Comparison of ENCODE assay signal across 8 mouse cellular contexts in genomic region chr4:132048995-132049404, GRCm38 (mm10). TPM values are rescaled to one million over a fixed set of nuclear protein-coding genes. Genes with fewer than 3 reads are reported as not detected.
DNase-seq lines count a peak whose midpoint lies in the region; ATAC-seq lines count a peak whose summit lies in the region.

No protein-coding gene starts in this region.

- H3K4me1 ChIP-seq in megakaryocyte, embryonic 14.5 days = peaks cover 83% of the 10 kb centered on the region

- ATAC-seq in inflammation-experienced regulatory T-cells, adult 6 months = peak; percentile 87

- DNase-seq in adrenal gland, adult 18-20 months (ENCODE audit: low spot score in 2 of 2) = peak; percentile 73 to 76
- DNase-seq in embryo, embryonic 11 days = peak; percentile 98
- peak; percentile 91 for DNase-seq in gastrocnemius, postnatal 25 days
- peak; percentile 79 to 84 for DNase-seq in left cerebral cortex, adult 9 months (ENCODE audit: low spot score in 2 of 2)
- DNase-seq in right cerebral cortex, postnatal 10 days (ENCODE audit: low spot score in 2 of 2) = peak; percentile 95 to 97
- peak; percentile 88 for DNase-seq in urinary bladder, postnatal 14 days (ENCODE audit: low spot score)

- H3K36me3 ChIP-seq in megakaryocyte, embryonic 14.5 days (replicated peaks; ENCODE audit: low read length) = peaks cover 63% of the 10 kb centered on the region

- H3K4me3 ChIP-seq in megakaryocyte, embryonic 14.5 days (replicated peaks) = peak overlapping the region; percentile 91

- no peaks in the 10 kb centered on the region for H3K27me3 ChIP-seq in megakaryocyte, embryonic 14.5 days (replicated peaks)

- no peaks in the 10 kb centered on the region for H3K9me3 ChIP-seq in megakaryocyte, embryonic 14.5 days

RNA-seq across cellular contexts. Expression of gene Gm10300, which starts 25.5 kb away (rescaled TPM):
- total RNA-seq in adrenal gland, adult 18-20 months (2021) = under 1 TPM; 0.38 to 0.46 TPM
- total RNA-seq in gastrocnemius, postnatal 25 days (2021) = not detected
- not detected for polyA plus RNA-seq in inflammation-experienced regulatory T-cells, adult 6 months (2017; shearing (Covaris generic))
- 0.23 TPM in 1 of 2 replicates, not detected in the other for polyA plus RNA-seq in megakaryocyte, embryonic 14.5 days (2012; ENCODE audit: insufficient read depth, low replicate concordance)

RNA-seq across cellular contexts. Expression of gene Epb41, which starts 26.1 kb away (rescaled TPM):
- total RNA-seq in adrenal gland, adult 18-20 months (2021) = 10 to 100 TPM; 50.9 to 58.5 TPM
- 10 to 100 TPM; 80.4 to 86.0 TPM for total RNA-seq in gastrocnemius, postnatal 25 days (2021)
- 10 to 100 TPM; 28.0 to 33.5 (median 31.8) TPM for polyA plus RNA-seq in inflammation-experienced regulatory T-cells, adult 6 months (2017; shearing (Covaris generic))
- 90.5 and 122 TPM in 2 replicates for polyA plus RNA-seq in megakaryocyte, embryonic 14.5 days (2012; ENCODE audit: insufficient read depth, low replicate concordance)

Comparison
In these comparisons a context has a peak if more than half of its experiments do, and no peak if none do; other contexts are left out.
1. Peak in every context shown above with its lines: DNase-seq, ATAC-seq and H3K4me3 ChIP-seq.